Mouse (Mus musculus) ES-Bruce4 (cell line): ENCODE data around the gene Tenm4.

Experiments
- CTCF ChIP-seq: IDR thresholded peaks from one replicate; pipeline ENCODE4 v1.8.1; 2011; ENCODE audit warnings: low read depth, low read length
- EP300 ChIP-seq: IDR thresholded peaks from 2 replicates; pipeline ENCODE4 v1.6.1; 2011; ENCODE audit warnings: low read depth, low read length; ENCODE audit not compliant: insufficient read depth
- POLR2A ChIP-seq: IDR thresholded peaks from one replicate; pipeline ENCODE4 v1.8.1; 2011; ENCODE audit warnings: low read length; ENCODE audit not compliant: insufficient read depth

- no peak for TF ChIP-seq EP300
- TF ChIP-seq POLR2A: no peak
- TF ChIP-seq CTCF: no peak
These were observed 299.8 kb downstream of the Tenm4 start for GRCm38 (mm10) chr7:96470821-96471220.
